Mouse (Mus musculus): ENCODE data around the gene Atrip. TPM values are rescaled to one million over a fixed set of nuclear protein-coding genes. Genes with fewer than 3 reads are reported as not detected.

The Atrip gene
- total RNA-seq, 2 experiments from 2014 or later = 28.0 to 28.3 TPM

- no peak for DNase-seq (ENCODE audit: extremely low spot score in 1 of 2, low spot score in 2 of 2)
- Histone ChIP-seq H3K4me3 (no peak overlapping the region), H3K27ac (no peak overlapping the region)
- intact Hi-C loops (cut with DNase I) = no loop called here
- no peak for TF ChIP-seq CTCF (IDR thresholded peaks at IDR 0.05)
These were observed 32.6 kb downstream of the Atrip start for GRCm38 (mm10) chr9:109041351-109041750.

GRCm38 (mm10) chr9:109040906-109041305, 33.0 kb downstream of the Atrip start:
- Histone ChIP-seq H3K4me3 (no peak overlapping the region), H3K27ac (no peak overlapping the region)
- no peak for TF ChIP-seq CTCF (IDR thresholded peaks at IDR 0.05)
- intact Hi-C loops (cut with DNase I) = no loop called here
- no peak for DNase-seq (ENCODE audit: extremely low spot score in 1 of 2, low spot score in 2 of 2)

- intact Hi-C loops (cut with DNase I) = no loop called here
- TF ChIP-seq CTCF (IDR thresholded peaks at IDR 0.05) = no peak
- no peak overlapping the region for H3K4me3 ChIP-seq
- H3K27ac ChIP-seq = no peak overlapping the region
- no peak for DNase-seq (ENCODE audit: extremely low spot score in 1 of 2, low spot score in 2 of 2)
These were observed 33.7 kb downstream of the Atrip start for GRCm38 (mm10) chr9:109040216-109040615.

- no peak for DNase-seq (ENCODE audit: extremely low spot score in 1 of 2, low spot score in 2 of 2)
- Histone ChIP-seq H3K27ac (no peak overlapping the region), H3K4me3 (no peak overlapping the region)
- TF ChIP-seq CTCF (IDR thresholded peaks at IDR 0.05) = no peak
- intact Hi-C loops (cut with DNase I) = no loop called here
These were observed 34.2 kb downstream of the Atrip start for GRCm38 (mm10) chr9:109039681-109040080.

DNA sequence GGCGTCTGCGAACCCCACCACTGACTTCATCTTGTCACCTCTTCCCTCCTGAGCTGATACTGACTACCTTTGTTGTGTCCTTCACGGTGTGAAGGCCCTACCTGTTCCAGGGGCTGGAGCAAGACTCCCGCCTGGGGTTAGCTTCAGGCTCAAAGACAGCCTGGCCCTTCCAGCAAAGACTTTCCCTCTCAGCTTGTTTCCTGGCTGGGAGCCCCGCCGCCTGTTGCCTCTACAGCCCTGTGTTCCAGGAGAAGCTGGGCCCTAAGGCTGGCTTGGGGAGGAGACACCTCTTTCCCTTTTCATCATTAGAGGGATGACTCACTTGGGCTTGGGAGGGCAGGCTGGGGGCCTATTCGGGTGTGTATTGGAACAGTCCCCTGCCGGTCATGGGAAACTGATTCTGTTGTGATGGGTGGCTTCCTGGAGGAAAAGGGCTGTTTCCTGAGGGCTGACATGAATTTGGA, 35.0 kb downstream of the Atrip start:
- intact Hi-C loops (cut with DNase I) = no loop called here

DNA sequence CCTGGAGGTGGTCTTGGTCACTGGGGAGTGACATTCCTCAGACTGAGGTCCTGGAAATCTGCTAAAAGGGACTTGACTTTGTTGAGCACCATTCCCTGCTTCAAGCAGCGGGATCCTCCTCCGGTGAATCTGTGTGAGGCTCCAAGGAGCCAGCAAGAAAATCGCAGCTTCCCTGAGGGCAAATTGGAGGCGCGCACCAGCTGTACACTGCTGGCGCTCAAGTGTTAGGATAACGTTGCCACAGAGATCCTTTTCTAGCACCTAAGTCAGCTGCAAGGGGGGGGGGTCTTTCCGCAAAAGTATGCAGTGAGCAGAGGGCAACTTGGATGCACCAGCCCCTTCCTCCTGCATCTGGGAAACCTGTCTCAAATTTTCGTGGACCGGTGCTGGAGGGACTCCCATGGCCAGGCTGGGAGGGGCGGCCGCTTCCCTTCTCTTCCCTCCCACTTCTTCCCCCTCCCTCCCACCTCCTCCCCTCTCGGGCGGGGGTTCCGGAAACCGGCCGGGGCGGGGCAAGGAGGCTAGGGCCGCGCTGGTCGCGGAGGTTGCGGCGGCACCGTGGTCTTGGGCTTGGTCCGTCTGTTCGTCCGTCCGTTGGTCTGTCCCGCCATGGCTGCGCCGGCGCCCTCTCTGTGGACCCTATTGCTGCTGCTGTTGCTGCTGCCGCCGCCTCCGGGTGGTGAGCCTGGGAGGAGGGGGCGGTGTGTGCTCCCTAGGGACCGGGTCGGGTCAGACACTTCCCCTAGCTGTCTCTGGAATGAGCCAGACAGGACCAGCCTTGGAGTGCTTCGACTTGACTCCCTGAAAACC, 35.6 kb downstream of the Atrip start, which contains the start of gene Shisa5:
Shisa5 (plus strand) TSS at position 480 of the 810 bp plus-strand sequence.
- H3K4me3 ChIP-seq = peak within 1 kb of the TSS; percentile 58
- intact Hi-C loops (cut with DNase I) = no loop called here
- no peak for DNase-seq (ENCODE audit: extremely low spot score in 1 of 2, low spot score in 2 of 2)
- TF ChIP-seq CTCF (IDR thresholded peaks at IDR 0.05) = no peak
- H3K27ac ChIP-seq = peak within 1 kb of the TSS; percentile 84

More for the DNA sequence above, 35.0 kb downstream of the Atrip start:
- no peak for TF ChIP-seq CTCF (IDR thresholded peaks at IDR 0.05)
- no peak for DNase-seq (ENCODE audit: extremely low spot score in 1 of 2, low spot score in 2 of 2)
- H3K4me3 ChIP-seq = peak overlapping the region; percentile 58
- peak overlapping the region; percentile 84 for H3K27ac ChIP-seq

DNA sequence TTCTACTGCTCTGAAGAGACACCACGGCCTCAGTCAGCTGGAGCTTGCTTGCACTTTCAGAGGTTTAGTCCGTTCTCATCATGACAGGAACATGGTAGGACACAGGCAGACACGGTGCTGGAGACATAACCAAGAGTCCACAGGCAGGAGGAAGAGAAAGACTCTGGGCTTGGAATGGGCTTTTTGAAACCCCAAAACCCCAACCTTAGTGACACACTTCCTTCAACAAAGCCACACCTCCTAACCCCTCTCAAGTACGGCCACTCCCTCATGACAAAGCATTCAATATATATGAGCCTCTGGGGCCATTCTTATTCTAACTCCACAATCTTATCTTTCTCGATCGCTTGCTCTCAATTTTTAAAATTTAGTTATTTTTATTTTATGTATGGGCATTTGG, 41.5 kb downstream of the Atrip start:
- TF ChIP-seq CTCF (IDR thresholded peaks at IDR 0.05) = no peak
- no peak overlapping the region for H3K27ac ChIP-seq
- intact Hi-C loops (cut with DNase I) = no loop called here
- no peak for DNase-seq (ENCODE audit: extremely low spot score in 1 of 2, low spot score in 2 of 2)
- H3K4me3 ChIP-seq = no peak overlapping the region

DNA sequence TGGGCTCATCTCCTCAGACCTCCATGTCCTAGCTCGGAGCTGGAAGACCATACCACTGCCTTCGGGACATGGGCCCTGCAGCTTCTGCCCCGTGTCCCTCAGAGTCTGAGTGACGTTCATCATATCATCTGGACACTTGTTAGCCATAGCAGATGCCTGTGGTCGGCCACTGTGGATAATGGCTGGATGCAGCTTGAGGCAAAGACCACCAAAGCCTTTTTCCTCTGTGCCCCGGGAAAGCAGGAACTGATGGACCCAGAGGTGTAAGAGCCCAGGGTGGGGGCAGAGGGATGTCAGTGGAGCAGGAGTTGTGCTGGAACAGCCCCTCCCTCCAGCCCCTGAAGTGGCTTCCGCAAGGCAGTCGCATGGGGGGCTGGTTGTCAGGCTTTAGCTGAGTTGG, 42.2 kb downstream of the Atrip start:
- Histone ChIP-seq H3K4me3 (no peak overlapping the region), H3K27ac (no peak overlapping the region)
- TF ChIP-seq CTCF (IDR thresholded peaks at IDR 0.05) = no peak
- no peak for DNase-seq (ENCODE audit: extremely low spot score in 1 of 2, low spot score in 2 of 2)
- intact Hi-C loops (cut with DNase I) = no loop called here

DNA sequence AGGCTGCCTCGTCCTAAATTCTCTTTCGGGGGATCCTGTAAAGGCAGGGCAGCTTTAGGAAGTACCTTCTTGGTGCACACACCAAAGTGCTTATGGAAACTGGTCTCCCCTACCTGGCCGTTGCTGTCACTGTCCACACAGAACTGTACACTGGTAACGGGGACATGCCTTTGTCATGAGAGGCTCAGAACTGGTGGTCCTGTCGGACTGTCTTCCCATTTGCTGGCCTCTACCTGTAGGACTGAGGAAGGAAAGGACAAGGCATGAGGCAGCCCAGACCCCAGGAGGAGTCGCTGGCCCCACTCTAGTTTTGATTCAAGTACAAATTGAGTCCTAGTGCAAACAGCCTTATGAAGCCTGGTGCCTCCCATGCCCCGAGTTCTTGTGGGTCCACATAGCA, 42.9 kb downstream of the Atrip start:
- DNase-seq (ENCODE audit: extremely low spot score in 1 of 2, low spot score in 2 of 2) = no peak
- no peak overlapping the region for H3K4me3 ChIP-seq
- TF ChIP-seq CTCF (IDR thresholded peaks at IDR 0.05) = no peak
- H3K27ac ChIP-seq = no peak overlapping the region
- intact Hi-C loops (cut with DNase I) = no loop called here

DNA sequence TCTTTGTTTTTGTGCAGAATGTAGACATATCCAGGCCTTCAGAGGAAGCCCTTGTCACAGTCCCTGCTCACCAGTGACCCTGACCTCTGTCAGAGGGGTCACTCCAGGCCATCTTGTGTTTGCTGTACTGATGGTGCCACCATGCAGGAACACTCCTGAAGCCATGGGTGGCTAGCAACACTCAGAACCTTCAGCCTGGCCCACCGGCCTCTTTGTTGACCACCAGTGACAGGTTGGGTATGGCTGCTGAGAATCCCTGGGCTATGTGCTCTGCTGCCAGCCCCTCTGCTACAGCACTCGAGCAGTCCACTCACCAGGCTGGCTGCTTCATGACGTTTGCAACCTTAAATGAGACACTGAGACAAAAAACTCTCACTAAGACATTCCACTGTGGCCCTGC, 43.6 kb downstream of the Atrip start:
- no peak overlapping the region for H3K27ac ChIP-seq
- intact Hi-C loops (cut with DNase I) = no loop called here
- no peak for TF ChIP-seq CTCF (IDR thresholded peaks at IDR 0.05)
- DNase-seq (ENCODE audit: extremely low spot score in 1 of 2, low spot score in 2 of 2) = no peak
- no peak overlapping the region for H3K4me3 ChIP-seq

GRCm38 (mm10) chr9:109028919-109029318, 45.0 kb downstream of the Atrip start:
- DNase-seq (ENCODE audit: extremely low spot score in 1 of 2, low spot score in 2 of 2) = no peak
- no peak for TF ChIP-seq CTCF (IDR thresholded peaks at IDR 0.05)
- Histone ChIP-seq H3K27ac (no peak overlapping the region), H3K4me3 (no peak overlapping the region)
- intact Hi-C loops (cut with DNase I) = no loop called here

DNA sequence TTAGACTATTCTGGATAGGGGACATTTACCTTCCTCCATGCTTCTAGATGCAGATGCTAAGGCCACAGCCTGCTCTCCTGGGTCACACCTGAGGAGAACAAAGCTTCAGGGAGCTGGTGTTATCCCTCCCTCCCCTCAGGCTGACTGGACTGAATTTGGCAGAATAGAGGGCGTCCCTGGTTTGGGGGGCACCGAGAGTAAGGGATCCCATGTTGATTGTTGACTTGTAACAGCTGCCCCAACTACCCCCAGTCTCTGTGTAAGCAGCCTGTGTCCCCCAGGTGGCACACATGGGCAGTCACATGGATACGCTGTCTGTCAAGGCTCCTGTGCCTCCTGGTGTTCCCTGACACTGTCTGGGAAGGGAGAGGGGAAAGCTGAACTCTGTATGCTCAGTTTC, 45.5 kb downstream of the Atrip start:
- H3K4me3 ChIP-seq = no peak overlapping the region
- no peak overlapping the region for H3K27ac ChIP-seq
- no peak for TF ChIP-seq CTCF (IDR thresholded peaks at IDR 0.05)
- DNase-seq (ENCODE audit: extremely low spot score in 1 of 2, low spot score in 2 of 2) = no peak
- intact Hi-C loops (cut with DNase I) = no loop called here

GRCm38 (mm10) chr9:109027521-109027920, 46.4 kb downstream of the Atrip start:
- TF ChIP-seq CTCF (IDR thresholded peaks at IDR 0.05) = no peak
- Histone ChIP-seq H3K27ac (no peak overlapping the region), H3K4me3 (no peak overlapping the region)
- no peak for DNase-seq (ENCODE audit: extremely low spot score in 1 of 2, low spot score in 2 of 2)
- intact Hi-C loops (cut with DNase I) = no loop called here

Data from left cerebral cortex, adult 2 months (tissue).